Mouse (Mus musculus) neutrophil, adult 65 days (primary cell): ENCODE results near the gene Tmem81. TPM values are rescaled to one million over a fixed set of nuclear protein-coding genes. Genes with fewer than 3 reads are reported as not detected.

Experiments used
- total RNA-seq: library from RNA; stranded (reverse); gene quantifications from 2 replicates; pipeline ENCODE4 v1.2.4, GENCODE M21; 2023

Gene Tmem81
- total RNA-seq = 2.9 and 3.5 TPM in 2 replicates

DNA sequence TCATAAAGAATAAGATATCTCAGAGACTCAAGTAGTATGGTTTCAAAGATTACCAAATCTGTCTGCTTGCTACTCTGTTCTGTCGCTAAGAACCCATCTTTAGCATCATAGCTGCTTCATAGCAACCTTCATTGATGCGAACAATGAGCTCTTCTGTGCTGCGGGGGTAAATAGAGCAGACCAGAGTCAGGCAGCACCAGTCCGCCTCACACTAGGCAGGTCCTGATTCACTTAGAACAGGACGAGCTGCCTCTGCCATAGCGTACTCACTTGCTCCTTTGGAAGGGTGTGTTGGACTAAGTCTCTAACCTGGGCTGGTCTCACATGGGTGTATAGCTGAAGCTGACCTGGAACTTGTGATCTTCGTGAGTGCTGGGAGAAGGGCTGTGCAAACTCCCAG is at the start of gene Tmem81:
TSS of gene Tmem81 (plus strand) at position 173 of the 400 bp plus-strand sequence.

DNA sequence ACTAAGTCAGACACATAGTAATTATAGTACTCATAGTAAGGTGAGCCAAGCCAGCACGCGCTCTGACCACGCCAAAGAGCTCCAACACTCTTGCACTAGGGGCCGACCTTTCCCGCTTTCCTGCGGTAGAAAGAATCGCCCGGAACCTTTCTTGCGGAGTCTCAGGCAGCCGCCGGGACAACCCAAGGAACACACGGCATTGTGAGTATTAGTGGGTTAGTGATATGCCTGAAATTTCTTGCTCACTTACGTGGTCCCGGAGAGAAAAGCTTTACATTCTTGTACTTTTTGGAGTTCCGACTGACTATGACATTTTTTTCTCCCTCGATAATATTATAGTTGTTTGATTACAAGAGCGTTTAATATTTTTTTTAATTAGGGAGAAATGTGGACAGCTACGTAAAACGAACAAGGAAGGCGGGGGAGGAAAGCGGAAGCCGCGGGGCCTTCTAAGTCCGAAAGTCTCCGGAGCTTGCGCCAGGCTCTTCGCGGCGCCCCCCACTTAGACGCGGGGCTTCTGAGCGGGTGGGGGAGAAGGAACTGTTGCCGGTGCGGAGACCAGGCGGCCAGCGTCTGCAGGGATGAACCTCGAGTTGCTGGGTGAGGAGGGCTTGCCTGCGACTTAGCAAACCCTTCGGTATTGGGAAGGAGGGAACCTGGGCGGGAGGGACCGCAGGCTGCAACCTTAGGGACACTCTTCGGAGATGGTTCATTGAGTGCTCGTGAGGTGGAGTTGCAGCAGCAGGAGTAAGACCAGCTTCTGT is 28.9 kb upstream of the Tmem81 start, which contains the start of gene Rbbp5:
TSS of gene Rbbp5 (plus strand) at position 438 of the 764 bp plus-strand sequence.

DNA sequence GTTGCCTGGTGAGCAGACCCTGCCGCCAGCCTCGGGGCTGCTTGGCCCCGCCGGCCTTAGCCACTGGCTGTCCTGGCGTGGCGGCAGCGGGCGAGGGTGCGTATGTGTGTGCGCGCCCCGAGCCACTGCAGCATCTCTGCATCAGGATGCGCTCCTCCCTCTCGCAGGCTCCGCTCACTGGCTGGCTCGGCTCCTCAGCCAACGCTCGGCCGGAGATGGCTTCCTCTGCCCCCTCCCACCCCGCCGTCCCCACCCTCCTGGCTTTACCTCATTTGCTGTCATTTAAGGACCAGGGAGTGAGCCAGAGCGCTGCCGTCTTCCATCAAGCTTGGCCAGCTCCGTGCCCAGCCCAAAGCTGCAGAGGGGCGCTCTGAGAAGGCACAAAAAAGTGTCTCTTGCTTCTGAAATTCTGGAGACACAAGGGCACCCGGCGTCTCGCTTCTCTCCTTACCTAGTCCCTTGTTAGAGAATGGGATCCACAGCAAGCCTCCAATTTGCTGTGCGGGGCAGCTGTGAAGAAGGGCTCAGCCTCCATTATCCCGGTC is 36.8 kb downstream of the Tmem81 start, which contains the start of gene Cntn2:
TSS of gene Cntn2 (minus strand) at position 495 of the 545 bp plus-strand sequence.

Other genes starting within 250 kb of the Tmem81 start
- not detected in 2 replicates for gene Klhdc8a, start 207.6 kb upstream of the Tmem81 start, total RNA-seq
- 42.9 TPM in 2 replicates for gene Nuak2, start 190.1 kb upstream of the Tmem81 start, total RNA-seq
- gene Tmcc2, start 114.9 kb upstream of the Tmem81 start, total RNA-seq = 3.1 and 3.5 TPM in 2 replicates
- gene Dstyk, start 88.7 kb upstream of the Tmem81 start, total RNA-seq = 31.8 and 49.6 TPM in 2 replicates
- gene Rbbp5, start 28.9 kb upstream of the Tmem81 start, total RNA-seq = 25.4 and 36.9 TPM in 2 replicates
- gene Cntn2, start 37.0 kb downstream of the Tmem81 start, total RNA-seq = not detected in 2 replicates
- 0.13 TPM in 1 of 2 replicates, not detected in the other for gene Nfasc, start 235.6 kb downstream of the Tmem81 start, total RNA-seq